Mouse (Mus musculus) myocyte (in vitro differentiated cells): Measurements from ENCODE around the gene Ftl1-ps1. TPM values are rescaled to one million over a fixed set of nuclear protein-coding genes. Genes with fewer than 3 reads are reported as not detected.

ENCODE experiments used
- H3K27me3 ChIP-seq: one replicate; pipeline ENCODE4 v1.6.1; 2011; ENCODE audit not compliant: control insufficient read depth, insufficient read depth, insufficient read length
- H3K36me3 ChIP-seq: one replicate; pipeline ENCODE4 v1.6.1; 2011; ENCODE audit not compliant: control insufficient read depth, insufficient read depth
- H3K4me2 ChIP-seq: one replicate; pipeline ENCODE4 v1.6.1; 2011; ENCODE audit warnings: low read depth, control low read depth
- H3K4me3 ChIP-seq: one replicate; pipeline ENCODE4 v1.5.1; 2011; ENCODE audit warnings: mild to moderate bottlenecking, control low read depth, moderate library complexity
- H3K79me2 ChIP-seq: one replicate; pipeline ENCODE4 v1.6.1; 2011; ENCODE audit not compliant: control insufficient read depth, insufficient read depth
- H3ac ChIP-seq: one replicate; pipeline ENCODE4 v1.6.1; 2011; ENCODE audit not compliant: control insufficient read depth, insufficient read length
- CEBPB ChIP-seq: IDR thresholded peaks from 2 replicates; pipeline ENCODE4 v1.6.1; 2011; ENCODE audit warnings: mild to moderate bottlenecking, moderate library complexity; ENCODE audit not compliant: poor library complexity, insufficient read depth, severe bottlenecking
- E2F4 ChIP-seq: IDR thresholded peaks from one replicate; pipeline ENCODE4 v1.6.1; 2011; ENCODE audit warnings: mild to moderate bottlenecking, control low read depth, moderate library complexity; ENCODE audit not compliant: insufficient read depth
- MAX ChIP-seq: IDR thresholded peaks from one replicate; pipeline ENCODE4 v1.6.1; 2011; ENCODE audit warnings: low read depth, mild to moderate bottlenecking, control low read depth
- MYOD1 ChIP-seq, 3 experiments: IDR thresholded peaks; one replicate each; pipeline ENCODE4 v1.6.1; 2011; ENCODE audit warnings: control low read depth in 2 of 3, low read depth in 2 of 3, mild to moderate bottlenecking in 2 of 3, moderate library complexity in 1 of 3; ENCODE audit not compliant: insufficient read length in 2 of 3, control insufficient read depth in 1 of 3
- MYOG ChIP-seq, 3 experiments: IDR thresholded peaks; one replicate each; pipeline ENCODE4 v1.6.1; 2011; ENCODE audit warnings: control low read depth in 2 of 3, low read depth in 2 of 3, mild to moderate bottlenecking in 2 of 3; ENCODE audit not compliant: insufficient read length in 2 of 3, control insufficient read depth in 1 of 3, insufficient read depth in 1 of 3
- POLR2A ChIP-seq: IDR thresholded peaks from one replicate; pipeline ENCODE4 v1.6.1; 2011; ENCODE audit warnings: low read depth, mild to moderate bottlenecking, control low read depth, moderate library complexity; ENCODE audit not compliant: insufficient read length
- POLR2AphosphoS2 ChIP-seq: IDR thresholded peaks from one replicate; pipeline ENCODE4 v1.6.1; 2011; ENCODE audit warnings: low read depth, control low read depth; ENCODE audit not compliant: insufficient read length
- REST ChIP-seq: IDR thresholded peaks from one replicate; pipeline ENCODE4 v1.6.1; 2011; ENCODE audit warnings: mild to moderate bottlenecking, control low read depth, moderate library complexity; ENCODE audit not compliant: insufficient read depth, insufficient read length
- SRF ChIP-seq: IDR thresholded peaks from one replicate; pipeline ENCODE4 v1.6.1; 2011; ENCODE audit warnings: low read depth; ENCODE audit not compliant: control insufficient read depth, insufficient read length
- TCF12 ChIP-seq: IDR thresholded peaks from one replicate; pipeline ENCODE4 v1.6.1; 2011; ENCODE audit warnings: mild to moderate bottlenecking, control low read depth; ENCODE audit not compliant: poor library complexity, insufficient read depth, severe bottlenecking
- TCF3 ChIP-seq: IDR thresholded peaks from one replicate; pipeline ENCODE4 v1.6.1; 2011; ENCODE audit warnings: low read depth, control low read depth; ENCODE audit not compliant: insufficient read length
- USF1 ChIP-seq: IDR thresholded peaks from one replicate; pipeline ENCODE4 v1.6.1; 2011; ENCODE audit warnings: low read depth, mild to moderate bottlenecking, control low read depth, moderate library complexity
- polyA plus RNA-seq: library from polyadenylated mRNA; unstranded; fragments of >200 nt; fragmentation: generic; extraction: Trizol; gene quantifications from one replicate; pipeline ENCODE4 v1.2.1, GENCODE M21; 2012; ENCODE audit warnings: missing spikeins

Ftl1-ps1 gene
- polyA plus RNA-seq, 1 experiment = 99.2 TPM

DNA sequence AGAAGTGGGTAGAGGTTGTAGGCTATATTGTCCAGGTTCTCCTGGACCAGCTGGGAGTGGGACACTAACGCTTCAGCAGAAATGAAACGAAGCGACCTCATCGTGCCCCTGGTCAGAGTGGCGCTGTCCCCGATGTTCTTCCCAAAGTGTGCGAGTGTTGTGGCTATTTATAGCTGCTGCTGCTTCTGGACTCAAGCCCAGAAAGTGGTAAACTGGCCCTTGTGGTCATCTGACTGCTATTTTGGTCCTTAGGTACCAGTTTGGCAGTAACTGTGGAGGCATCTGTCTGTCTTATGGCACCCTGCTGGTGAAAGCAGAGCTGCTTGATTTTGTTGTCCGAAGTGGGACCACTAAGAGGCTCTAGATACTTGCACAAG lies 35.6 kb upstream of the Ftl1-ps1 start, which contains the start of gene Lrrc14b:
Lrrc14b (minus strand) TSS at position 147 of the 377 bp plus-strand sequence.
- Histone ChIP-seq H3ac (no peak within 1 kb of the TSS), H3K4me2 (peak within 1 kb of the TSS; percentile 86), H3K79me2 (no peaks in the 10 kb centered on the region), H3K27me3 (no peaks in the 10 kb centered on the region), H3K4me3 (peak within 1 kb of the TSS; percentile 12), H3K36me3 (peaks cover 10% of the 10 kb centered on the region)
- TF ChIP-seq MYOD1 (IDR thresholded peaks at IDR 0.05; ENCODE audit: control insufficient read depth in 1 of 3, insufficient read length in 2 of 3, low read depth in 2 of 3) = peak in 1 of 3 experiments; percentile 15
- TF ChIP-seq MYOG (IDR thresholded peaks at IDR 0.05; ENCODE audit: control insufficient read depth in 1 of 3, insufficient read depth in 1 of 3, insufficient read length in 2 of 3, low read depth in 2 of 3) = peak in 1 of 3 experiments; percentile 3
- TF ChIP-seq E2F4 = no peak
- no peak for TF ChIP-seq TCF3
- TF ChIP-seq USF1 = peak; percentile 11

DNA sequence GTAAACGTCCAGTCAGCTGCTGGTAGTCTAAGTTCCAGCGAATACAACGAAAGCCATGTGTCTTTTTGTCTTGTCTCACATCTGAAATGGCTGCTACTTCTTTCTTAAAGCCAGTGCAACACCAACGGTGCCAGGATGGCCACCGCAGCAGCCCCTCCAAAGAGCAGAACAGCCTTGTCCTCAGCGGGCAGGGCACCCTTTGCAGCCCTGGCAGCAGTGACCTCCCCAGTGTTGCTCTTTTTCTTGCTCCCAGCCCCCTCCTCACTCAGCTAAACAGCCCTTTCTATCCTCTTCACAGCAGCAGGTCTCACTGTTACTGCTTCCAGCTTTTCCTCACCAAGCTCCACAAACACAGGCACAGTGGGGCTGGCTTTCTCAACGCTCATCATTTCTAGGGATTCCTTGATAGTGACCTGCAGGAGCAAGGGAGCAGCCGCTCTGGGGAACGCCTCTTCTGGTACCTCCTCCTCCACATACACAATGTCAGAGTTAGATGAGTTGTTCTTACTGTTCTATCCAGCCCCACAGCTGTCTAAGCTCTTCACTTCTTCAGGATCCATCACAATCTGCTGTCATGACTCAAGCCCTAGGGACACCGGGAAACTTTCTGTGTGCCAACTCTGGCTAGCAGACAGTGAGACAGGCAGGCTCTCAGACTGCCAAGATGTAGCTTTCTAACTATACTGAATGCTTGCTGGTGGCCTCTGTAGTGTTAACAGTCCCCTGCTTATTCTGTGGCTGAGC lies 17.8 kb upstream of the Ftl1-ps1 start:
- H3K27me3 ChIP-seq = no peaks in the 10 kb centered on the region
- H3K4me3 ChIP-seq = no peak overlapping the region
- H3ac ChIP-seq = no peak overlapping the region
- peak overlapping the region; percentile 35 for H3K4me2 ChIP-seq
- TF ChIP-seq MYOD1 (IDR thresholded peaks at IDR 0.05; ENCODE audit: control insufficient read depth in 1 of 3, insufficient read length in 2 of 3, low read depth in 2 of 3) (peak; percentile 55 to 80 (median 68)), TCF3 (no peak)
- H3K36me3 ChIP-seq = no peaks in the 10 kb centered on the region
- no peaks in the 10 kb centered on the region for H3K79me2 ChIP-seq

DNA sequence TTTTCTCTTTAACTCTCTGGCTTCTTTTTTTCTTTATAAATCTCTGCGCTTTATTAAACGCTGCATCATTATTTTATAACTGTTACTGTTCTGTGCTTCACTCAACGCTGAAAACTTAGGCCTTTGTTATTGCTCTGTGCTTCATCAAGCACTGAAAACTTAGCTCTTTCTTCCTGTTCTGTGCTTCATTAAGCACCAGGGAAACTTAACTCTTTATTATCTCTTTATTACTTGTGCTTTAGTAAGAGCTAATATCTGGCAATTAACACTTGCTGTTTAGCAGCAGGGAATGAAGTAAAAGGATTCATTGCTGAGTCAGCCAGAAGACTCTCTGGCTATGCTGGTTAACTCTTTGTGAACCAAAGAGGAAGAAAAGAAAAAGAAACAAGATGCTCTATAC lies 17.2 kb upstream of the Ftl1-ps1 start:
- no peak overlapping the region for H3ac ChIP-seq
- no peaks in the 10 kb centered on the region for H3K36me3 ChIP-seq
- H3K4me2 ChIP-seq = peak overlapping the region; percentile 35
- no peak for TF ChIP-seq E2F4
- TF ChIP-seq MYOG (IDR thresholded peaks at IDR 0.05; ENCODE audit: control insufficient read depth in 1 of 3, insufficient read depth in 1 of 3, insufficient read length in 2 of 3, low read depth in 2 of 3) = no peak
- no peak for TF ChIP-seq REST
- TF ChIP-seq TCF3 = no peak
- TF ChIP-seq POLR2AphosphoS2 = no peak
- TF ChIP-seq USF1 = no peak
- TF ChIP-seq CEBPB = no peak
- no peak for TF ChIP-seq MAX
- no peaks in the 10 kb centered on the region for H3K27me3 ChIP-seq
- no peaks in the 10 kb centered on the region for H3K79me2 ChIP-seq
- H3K4me3 ChIP-seq = no peak overlapping the region

DNA sequence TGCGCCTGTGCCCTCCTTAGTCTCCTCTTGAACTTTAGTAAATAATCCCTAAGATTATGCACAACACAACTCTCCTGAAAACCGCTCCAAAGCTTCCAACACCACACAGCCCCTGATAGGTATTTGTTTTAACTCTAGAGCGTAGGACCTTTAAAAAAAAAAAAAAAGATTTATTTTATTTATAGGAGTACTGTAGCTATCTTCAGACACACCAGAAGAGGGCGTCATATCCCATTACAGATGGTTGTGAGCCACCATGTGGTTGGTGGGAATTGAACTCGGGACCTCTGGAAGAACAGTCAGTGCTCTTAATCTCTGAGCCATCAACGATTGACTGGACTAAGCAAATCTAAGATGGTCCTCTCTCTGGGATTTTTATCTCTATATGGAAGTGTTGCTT lies 9.8 kb upstream of the Ftl1-ps1 start:
- Histone ChIP-seq H3K27me3 (no peaks in the 10 kb centered on the region), H3K4me3 (peak overlapping the region; percentile 41), H3K4me2 (peak overlapping the region; percentile 81), H3K36me3 (no peaks in the 10 kb centered on the region), H3ac (no peak overlapping the region), H3K79me2 (peaks cover 8% of the 10 kb centered on the region)
- TF ChIP-seq USF1 (no peak), SRF (no peak), E2F4 (no peak), POLR2AphosphoS2 (no peak), MAX (no peak), TCF12 (no peak), REST (no peak), TCF3 (no peak), CEBPB (no peak), POLR2A (no peak), MYOD1 (IDR thresholded peaks at IDR 0.05; ENCODE audit: control insufficient read depth in 1 of 3, insufficient read length in 2 of 3, low read depth in 2 of 3) (no peak), MYOG (IDR thresholded peaks at IDR 0.05; ENCODE audit: control insufficient read depth in 1 of 3, insufficient read depth in 1 of 3, insufficient read length in 2 of 3, low read depth in 2 of 3) (no peak)

DNA sequence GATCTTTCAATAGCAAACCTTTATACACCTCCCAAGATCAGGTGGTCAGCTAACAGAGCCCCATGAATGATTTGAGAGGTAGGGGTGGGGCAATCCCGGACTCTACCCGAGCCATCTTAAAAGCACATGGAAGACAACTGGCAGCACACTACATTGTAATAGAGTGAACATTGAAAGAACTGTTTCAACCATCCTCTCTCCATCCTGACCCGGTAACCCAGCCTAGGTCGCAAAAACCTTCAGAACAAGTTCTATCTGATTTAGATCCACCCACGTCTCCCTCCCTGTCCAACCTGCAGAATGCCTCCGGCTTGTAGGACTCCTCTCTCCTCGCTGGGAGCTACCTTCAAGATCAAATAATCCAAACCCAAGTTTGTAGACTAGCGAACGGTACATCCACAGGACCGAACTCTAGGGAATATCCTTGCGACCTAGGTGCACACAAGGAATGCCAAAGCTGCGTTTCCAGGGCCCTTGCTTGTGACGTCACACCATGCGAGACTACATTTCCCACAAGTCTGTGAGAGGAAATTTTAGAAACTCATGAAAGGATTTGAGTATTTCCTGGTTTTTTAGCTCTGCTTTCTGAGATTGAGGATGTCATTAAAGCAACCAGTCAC lies 9.0 kb upstream of the Ftl1-ps1 start, which contains the start of gene Zfp72:
Zfp72 (minus strand) TSS at position 466 of the 620 bp plus-strand sequence.
- TF ChIP-seq POLR2A (peak; percentile 59), POLR2AphosphoS2 (peak; percentile 26), CEBPB (no peak), MAX (no peak), SRF (no peak)
- Histone ChIP-seq H3K79me2 (peaks cover 8% of the 10 kb centered on the region), H3K27me3 (no peaks in the 10 kb centered on the region), H3K4me2 (peak within 1 kb of the TSS; percentile 81), H3ac (no peak within 1 kb of the TSS), H3K4me3 (peak within 1 kb of the TSS; percentile 41), H3K36me3 (no peaks in the 10 kb centered on the region)
